Mouse (Mus musculus): Measurements from ENCODE around the gene Chit1.

- TF ChIP-seq GATA1 (IDR thresholded peaks at IDR 0.05; ENCODE audit: borderline replicate concordance, low read length) = no peak
- no peak for TF ChIP-seq FLI1 (IDR thresholded peaks at IDR 0.05; ENCODE audit: low read length)
Measured at GRCm38 (mm10) chr1:134075532-134075931, 35.5 kb upstream of the Chit1 start.
